Mouse (Mus musculus) urinary bladder, postnatal 10 days (tissue): ENCODE results near the gene Rnf19b.

Source experiments
- DNase-seq: peaks from one replicate; pipeline ENCODE4 v3.0.0; 2022; ENCODE audit warnings: low spot score

The Rnf19b gene

GRCm38 (mm10) chr4:129079126-129079525, 21.1 kb downstream of the Rnf19b start:
- no peak for DNase-seq

- DNase-seq, result no peak
Observed at GRCm38 (mm10) chr4:129081041-129081440, 23.0 kb downstream of the Rnf19b start.

- DNase-seq, result no peak
Observed at GRCm38 (mm10) chr4:129081512-129081911, 23.4 kb downstream of the Rnf19b start.

DNA sequence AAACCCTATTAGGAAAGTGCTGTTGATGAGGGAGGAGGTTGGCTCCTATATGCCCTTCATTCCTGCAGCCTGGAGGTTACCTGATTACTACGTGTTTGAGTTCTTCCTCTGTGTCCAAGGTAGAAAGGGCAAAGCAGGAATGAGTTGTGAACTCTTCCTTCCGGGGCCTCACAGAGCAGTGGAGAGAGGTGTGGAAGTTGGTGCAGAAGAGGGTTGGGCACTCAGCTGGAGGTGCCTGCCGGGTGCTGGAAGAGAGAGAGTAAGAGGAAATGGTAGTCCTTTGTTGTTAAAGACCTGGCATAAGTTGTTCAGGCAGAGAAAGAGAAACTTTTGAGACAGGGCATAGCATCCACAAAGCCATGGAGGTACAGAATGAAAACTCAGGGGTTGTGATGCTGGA, 23.9 kb downstream of the Rnf19b start:
- no peak for DNase-seq

DNA sequence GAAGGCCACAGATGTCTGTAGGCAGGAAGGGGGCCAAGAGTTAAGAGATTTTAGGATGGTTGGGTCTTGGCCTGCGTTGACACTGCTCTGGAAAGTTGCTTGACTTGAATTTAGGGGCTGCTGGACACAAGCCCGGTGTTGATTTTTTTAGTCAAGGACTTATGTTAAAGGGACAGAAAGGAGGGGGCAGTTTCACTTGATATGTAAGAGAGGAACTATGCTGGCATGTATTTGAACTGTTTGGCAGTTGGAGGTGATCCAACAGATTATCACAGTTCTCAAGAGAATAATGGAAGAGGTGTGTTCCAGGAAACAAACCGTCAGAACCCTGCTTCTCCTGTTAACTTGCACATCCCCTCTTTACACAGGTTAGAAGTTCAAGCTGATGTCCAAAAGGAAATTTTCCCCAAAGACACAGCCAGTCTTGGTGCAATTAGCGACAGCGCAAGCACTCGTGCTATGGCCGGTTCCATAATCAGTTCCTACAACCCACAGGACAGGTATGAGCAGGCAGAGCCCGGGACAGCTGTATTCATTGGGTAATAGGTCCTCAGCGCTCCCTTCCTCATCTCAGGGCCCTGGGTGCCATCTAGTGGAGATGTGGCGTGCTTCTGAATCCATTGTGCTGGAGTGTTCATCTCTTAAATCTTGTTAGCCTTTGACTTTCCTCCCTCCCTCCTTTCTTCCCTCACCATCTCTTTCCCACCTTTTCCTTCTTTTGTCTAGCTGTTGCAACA, 24.5 kb downstream of the Rnf19b start:
- DNase-seq, result no peak

GRCm38 (mm10) chr4:129084896-129085295, 26.8 kb downstream of the Rnf19b start:
- no peak for DNase-seq

DNA sequence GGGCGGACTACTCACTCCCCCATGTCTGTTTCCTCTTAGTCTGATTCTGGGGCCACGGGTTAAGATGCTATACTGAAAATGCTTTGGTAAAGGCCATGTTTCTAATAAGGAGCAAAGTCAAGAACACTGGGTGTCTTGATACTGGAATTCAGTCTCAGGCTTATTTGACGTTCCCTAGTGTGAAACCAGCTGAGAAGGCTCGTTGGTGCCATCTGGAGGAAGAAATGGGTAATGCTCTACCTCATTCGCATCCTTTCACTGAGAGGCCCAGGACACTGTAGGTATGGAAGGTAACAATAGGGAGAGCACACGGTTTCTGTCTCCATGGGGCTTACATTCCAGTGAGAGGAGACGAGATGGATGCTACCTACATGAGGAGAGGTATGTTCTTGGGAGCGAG, 28.0 kb downstream of the Rnf19b start:
- no peak for DNase-seq

GRCm38 (mm10) chr4:129087850-129088249, 29.8 kb downstream of the Rnf19b start:
- DNase-seq, result no peak

GRCm38 (mm10) chr4:129095276-129095675, 37.2 kb downstream of the Rnf19b start:
- DNase-seq, result no peak

DNA sequence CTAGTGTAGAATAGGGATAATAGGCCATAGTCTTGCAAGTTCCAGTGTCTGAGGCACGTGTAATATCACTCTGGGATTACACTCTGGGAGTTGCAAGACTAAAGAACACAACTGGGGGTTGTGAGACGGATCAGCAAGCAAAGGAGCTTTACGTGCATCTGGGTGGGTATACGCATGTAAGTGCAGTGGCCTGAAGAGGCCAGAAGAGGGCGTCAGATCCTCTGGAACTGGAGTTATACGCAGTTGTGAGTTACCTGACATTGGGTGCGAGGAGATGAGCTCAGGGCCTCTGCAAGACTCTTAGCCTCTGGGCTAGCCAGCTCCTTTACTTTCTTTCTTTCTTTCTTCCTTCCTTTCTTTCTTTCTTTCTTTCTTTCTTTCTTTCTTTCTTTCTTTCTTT, 38.9 kb downstream of the Rnf19b start:
- no peak for DNase-seq

DNA sequence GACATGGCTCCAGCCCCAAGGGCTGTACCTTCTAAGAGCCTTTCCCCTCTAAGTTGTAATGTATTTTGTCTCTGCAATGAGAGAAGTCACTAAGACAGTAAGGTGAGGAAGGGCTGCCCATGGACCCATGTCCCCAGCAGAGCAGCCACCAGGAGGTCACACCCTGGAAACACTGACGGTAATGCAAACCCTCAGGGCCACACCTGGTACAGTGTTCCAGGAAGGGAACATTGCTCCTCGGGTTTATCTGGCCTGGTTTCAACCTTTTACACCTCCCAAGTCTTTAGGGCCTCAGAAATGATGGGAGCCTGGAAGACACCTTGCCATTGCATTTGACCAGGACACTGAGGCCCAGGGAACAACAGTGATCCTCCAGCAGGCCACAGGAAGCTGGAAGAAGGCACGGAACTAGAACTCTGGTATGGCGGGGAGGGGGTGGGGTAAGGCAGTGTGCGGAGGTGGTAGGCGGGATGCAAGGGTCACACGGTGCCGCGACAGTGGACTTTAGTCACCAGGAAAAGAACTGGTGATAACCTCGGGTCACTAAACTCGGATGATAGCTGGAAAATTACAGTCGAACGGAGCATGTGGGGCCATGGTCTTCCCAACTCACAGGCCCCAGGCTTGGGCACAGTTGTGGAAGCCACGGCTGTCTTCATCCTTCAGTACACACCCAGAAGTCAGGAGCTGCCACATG, 44.2 kb downstream of the Rnf19b start:
- DNase-seq, result no peak

DNA sequence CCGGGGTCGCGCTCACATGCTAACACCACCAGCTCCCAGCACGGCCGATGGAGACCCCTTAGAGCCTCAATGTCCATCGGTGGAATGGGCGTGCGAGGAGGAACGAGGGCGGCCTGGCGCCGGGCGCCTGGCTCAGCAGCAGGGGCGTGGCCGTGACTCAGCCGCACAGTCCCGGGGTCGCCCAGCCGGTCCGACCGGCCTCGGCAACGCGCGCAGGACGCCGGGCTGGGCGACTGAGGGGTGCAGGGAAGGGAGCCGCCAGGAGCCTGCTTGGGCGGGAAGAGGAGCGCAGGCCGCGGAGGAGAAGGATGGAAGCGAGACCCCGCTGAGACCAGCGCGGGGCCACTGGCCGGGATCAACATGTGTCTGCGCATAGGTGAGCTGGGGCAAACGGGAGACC, 47.3 kb downstream of the Rnf19b start, which contains the start of gene Tmem54:
Gene Tmem54, plus strand, starts transcription at position 193 of the 400 bp plus-strand sequence.
- DNase-seq, result no peak

GRCm38 (mm10) chr4:129106073-129106472, 48.0 kb downstream of the Rnf19b start:
- DNase-seq, result no peak

DNA sequence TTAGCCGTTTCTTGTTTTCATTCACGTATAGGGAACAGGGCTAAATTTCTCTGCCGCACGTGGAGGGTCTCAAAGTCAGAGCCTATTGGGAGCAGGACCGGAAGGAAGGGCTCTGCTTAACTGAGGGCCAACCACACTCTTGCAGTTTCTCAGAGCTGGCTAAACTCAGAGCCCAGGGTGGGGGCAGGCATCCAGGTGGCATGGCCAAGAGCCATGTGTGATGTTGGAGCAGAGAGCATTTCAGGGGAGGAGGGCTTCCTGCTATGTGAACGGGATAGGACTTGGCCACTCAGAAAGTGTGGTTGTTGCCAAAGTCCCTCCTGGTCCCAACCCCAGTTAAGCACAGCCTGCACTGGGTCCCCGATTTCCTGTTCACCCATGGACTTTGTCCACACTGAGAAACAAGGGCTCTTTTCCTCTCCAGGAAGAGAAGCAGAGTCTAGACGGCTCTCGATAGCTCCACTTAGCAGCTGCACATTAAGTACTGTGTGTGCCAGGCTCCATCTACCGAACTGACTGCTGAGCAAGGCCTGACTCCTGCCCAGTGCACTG, 49.4 kb downstream of the Rnf19b start:
- DNase-seq, result no peak

DNA sequence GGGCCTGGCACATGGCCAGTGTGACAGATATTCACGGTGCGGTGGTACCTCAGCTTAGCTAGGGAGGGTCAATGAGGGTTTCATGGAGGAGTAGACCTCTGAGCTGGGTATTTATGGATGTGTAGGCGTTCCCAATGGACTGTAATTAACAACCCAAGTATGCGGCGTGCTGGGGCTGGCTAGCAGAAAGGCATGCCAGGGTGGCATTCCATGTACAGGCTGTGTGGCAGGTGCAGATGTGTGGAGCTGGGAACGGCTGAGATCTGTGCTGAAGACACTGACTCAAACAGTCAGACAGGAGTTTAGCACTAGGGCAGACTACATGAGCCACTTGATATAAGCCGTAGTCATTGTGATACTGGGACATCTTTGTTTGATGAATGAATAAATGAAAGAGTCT, 50.6 kb downstream of the Rnf19b start:
- no peak for DNase-seq

- DNase-seq, result no peak
Observed at GRCm38 (mm10) chr4:129110804-129111203, 52.7 kb downstream of the Rnf19b start.

DNA sequence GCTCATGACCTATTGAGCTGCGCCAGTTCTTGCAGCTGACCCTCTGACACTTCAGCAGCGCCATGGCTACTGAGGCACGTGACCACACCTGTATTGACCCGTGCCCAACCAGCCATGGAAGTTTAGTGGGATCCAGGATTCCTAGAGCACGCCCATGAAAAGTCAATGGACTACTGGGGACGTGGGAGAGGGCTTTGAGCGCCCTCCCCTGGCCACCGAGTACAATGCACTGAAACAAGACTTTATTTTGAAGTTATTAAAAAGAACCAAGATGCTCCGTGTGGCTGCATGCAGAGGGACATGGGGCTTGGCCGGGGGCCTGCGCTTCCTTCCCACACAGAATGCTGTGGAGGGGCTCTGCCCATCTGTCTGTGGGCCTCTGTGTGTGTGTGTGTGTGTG, 53.3 kb downstream of the Rnf19b start:
- DNase-seq, result no peak

DNA sequence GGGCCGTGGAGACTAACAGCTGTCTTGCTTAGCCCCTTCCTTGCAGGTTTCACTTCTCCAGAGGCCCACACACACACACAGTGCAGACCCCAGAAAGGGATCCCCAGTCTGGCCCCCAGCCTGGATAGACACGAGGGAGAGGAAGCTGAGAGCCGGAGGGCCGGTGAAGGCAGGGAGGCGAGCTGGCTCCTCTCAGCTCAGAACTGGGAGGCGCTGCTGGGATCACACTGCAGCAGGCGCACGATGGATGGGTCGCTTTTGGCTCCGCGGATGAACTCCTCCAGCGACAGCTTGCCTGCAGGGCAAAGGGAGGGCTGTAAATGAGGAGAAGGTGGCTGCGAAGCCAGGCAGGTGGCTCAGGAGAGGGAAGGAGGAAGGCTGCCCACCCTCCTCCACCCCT, 54.2 kb downstream of the Rnf19b start:
- DNase-seq, result no peak

DNA sequence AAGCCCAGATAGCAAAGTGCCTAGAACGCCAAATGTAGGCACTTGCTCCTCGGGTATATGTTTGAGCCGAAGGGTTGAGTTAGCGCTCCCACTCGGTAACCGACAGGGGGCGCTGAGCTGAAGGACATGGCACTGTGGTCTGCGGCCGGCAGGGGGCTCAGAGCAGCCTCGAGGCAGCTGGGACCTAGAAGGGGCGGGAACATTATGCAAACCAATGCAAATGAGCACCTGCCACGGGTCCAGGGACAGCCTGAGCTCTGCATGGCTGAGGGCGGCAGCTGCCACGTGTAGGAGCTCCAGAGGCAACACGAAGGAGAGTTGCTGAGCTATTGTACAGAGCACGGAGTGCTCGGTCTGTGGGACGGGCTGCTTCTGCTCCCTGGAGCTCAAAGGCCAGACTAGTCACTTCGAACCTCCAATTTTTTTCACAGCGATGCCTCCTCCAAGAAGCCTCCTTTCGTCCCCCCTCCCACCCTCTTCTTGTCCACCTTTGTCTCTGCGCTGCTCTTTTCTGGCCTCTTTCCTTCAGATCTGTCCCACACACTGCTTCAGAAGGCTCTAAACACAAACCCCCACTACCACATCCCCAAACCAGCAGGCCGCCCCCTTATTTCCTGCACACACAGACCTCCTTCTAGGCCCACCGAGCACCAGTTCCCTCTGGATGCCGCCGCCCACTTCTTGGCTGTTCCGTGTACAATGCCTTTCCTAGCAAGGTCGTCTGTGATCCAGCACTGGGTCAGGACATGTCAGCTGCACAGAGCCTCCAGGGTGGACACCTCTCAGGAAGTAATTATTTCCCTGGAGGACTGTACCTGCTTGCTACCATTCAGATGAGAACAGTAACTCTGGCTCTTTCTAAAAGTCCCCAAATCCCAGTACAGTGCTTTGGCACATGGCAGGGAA, 55.3 kb downstream of the Rnf19b start:
- DNase-seq, result no peak

- DNase-seq, result no peak
Observed at GRCm38 (mm10) chr4:129116703-129117102, 58.6 kb downstream of the Rnf19b start.

- no peak for DNase-seq
Observed at GRCm38 (mm10) chr4:129117720-129118510, 59.8 kb downstream of the Rnf19b start.
